In the genomic region with DNA sequence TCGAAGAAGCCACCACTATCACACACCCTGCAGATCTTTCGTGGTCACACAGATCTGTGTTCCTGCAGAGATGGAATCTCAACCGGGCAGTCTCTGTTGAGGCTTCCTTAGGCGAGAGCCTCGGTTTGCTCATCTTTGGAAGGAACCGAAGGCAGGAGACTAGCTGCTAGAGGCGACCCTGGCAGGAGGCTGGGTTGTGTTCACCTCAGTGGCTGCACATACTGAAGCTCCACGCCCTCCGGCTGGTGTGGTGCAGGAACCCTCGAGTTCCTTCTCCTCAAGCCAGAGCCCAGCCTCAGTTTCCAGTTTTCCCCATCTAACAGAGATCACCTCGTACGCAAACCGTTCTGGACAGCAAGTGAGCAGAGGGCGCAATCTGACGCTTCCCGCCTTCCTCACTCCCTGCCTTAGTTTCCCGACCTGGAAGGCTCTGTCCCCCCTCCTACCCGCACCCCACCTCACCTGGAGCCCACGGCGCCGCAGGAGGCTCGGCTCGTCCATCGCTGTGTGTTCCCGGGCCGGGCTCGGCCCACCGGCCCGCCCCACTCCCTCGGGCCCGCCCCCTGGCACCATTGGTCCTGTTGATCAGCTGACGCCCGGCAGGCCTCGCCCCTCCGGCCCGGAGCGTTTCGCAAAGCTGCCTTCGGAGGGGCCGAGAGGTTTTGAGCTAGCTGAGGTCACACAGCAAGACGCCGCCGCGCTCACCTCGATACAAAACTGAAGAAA, we compare ENCODE assay signal across 7 mouse cellular contexts. TPM values are rescaled to one million over a fixed set of nuclear protein-coding genes. Genes with fewer than 3 reads are reported as not detected.
A peak's percentile ranks its signal among the peaks of the same experiment; 100 is the strongest.
DNase-seq lines count a peak whose midpoint lies in the region; ATAC-seq and TF ChIP-seq lines count a peak whose summit lies in the region.

Gene Mast3, minus strand, starts transcription at position 574 of the 726 bp plus-strand sequence.

- H3K4me3 ChIP-seq in cortical plate, adult 2 months (ENCODE audit: insufficient read depth, low read length), result peak within 1 kb of the TSS; percentile 88
- H3K4me3 ChIP-seq in midbrain, embryonic 11.5 days (ENCODE audit: low read depth, low read length), result peak within 1 kb of the TSS; percentile 41

- H3K27ac ChIP-seq in cortical plate, adult 2 months (ENCODE audit: insufficient read depth, low read length), result peak within 1 kb of the TSS; percentile 51
- no peak within 1 kb of the TSS for H3K27ac ChIP-seq in midbrain, embryonic 11.5 days (ENCODE audit: low read depth, low read length)

- H3K4me1 ChIP-seq in cortical plate, adult 2 months (ENCODE audit: control insufficient read depth, insufficient read depth, low read length), result peaks cover 5% of the 10 kb centered on the region
- peaks cover 6% of the 10 kb centered on the region for H3K4me1 ChIP-seq in midbrain, embryonic 11.5 days (ENCODE audit: control insufficient read depth, insufficient read depth, low read length)

- H3K27me3 ChIP-seq in midbrain, embryonic 11.5 days (ENCODE audit: control insufficient read depth, insufficient read depth, low read length), result peaks cover 30% of the 10 kb centered on the region

- peak; percentile 44 for ATAC-seq in inflammation-experienced regulatory T-cells, adult 6 months
- ATAC-seq in midbrain, embryonic 11.5 days (ENCODE audit: low FRiP score), result peak; percentile 91

- no peak within 1 kb of the TSS; the same call in 1 of the 2 replicates for H3K9ac ChIP-seq in midbrain, embryonic 11.5 days (ENCODE audit: low read length)

- peak; percentile 75 for DNase-seq in WW6 (ENCODE audit: low read depth, low spot score)
- peak; percentile 92 for DNase-seq in gastrocnemius, postnatal 14 days
- peak; percentile 83 for DNase-seq in left cerebral cortex, postnatal 4 days
- peak; percentile 97 for DNase-seq in midbrain, embryonic 11.5 days (ENCODE audit: low spot score, missing footprints)
- DNase-seq in skeletal muscle tissue, adult 2 months (ENCODE audit: low read depth, low spot score), result peak; percentile 75

- intact Hi-C loops in gastrocnemius, postnatal 14 days (cut with DNase I; ENCODE audit: low total_unique reads), result loop anchor here (5.0 kb wide), 1 partner anchor 32 kb away; no protein-coding TSS in a partner anchor
- intact Hi-C loops in left cerebral cortex, postnatal 4 days (cut with DNase I), result no loop called here

- TF ChIP-seq CTCF in cortical plate, adult 2 months (IDR thresholded peaks at IDR 0.05; ENCODE audit: extremely low read depth, insufficient read depth, low read length), result no peak

- TF ChIP-seq POLR2A in cortical plate, adult 2 months (IDR thresholded peaks at IDR 0.05; ENCODE audit: extremely low read depth, insufficient read depth, low read length), result peak; percentile 82

- H3K4me2 ChIP-seq in midbrain, embryonic 11.5 days, result peak within 1 kb of the TSS; percentile 69

- no peaks in the 10 kb centered on the region for H3K9me3 ChIP-seq in midbrain, embryonic 11.5 days (ENCODE audit: control insufficient read depth, low read length)

- WGBS in midbrain, embryonic 11.5 days, result under 1% methylated on average over 45 of the region's 45 CpGs

- H3K36me3 ChIP-seq in midbrain, embryonic 11.5 days (ENCODE audit: control insufficient read depth, insufficient read depth, low read length), result no peaks in the 10 kb centered on the region

RNA-seq across cellular contexts. Expression of gene Mast3, which starts in this region (rescaled TPM):
- polyA plus RNA-seq in cortical plate, adult 2 months (2012; rRNA removed), result 265 and 282 TPM in 2 replicates
- 1 to 10 TPM; 5.2 to 7.0 TPM for total RNA-seq in gastrocnemius, postnatal 14 days (2021)
- 10 to 100 TPM; 14.8 to 20.5 (median 18.4) TPM for polyA plus RNA-seq in inflammation-experienced regulatory T-cells, adult 6 months (2017; shearing (Covaris generic))
- total RNA-seq in left cerebral cortex, postnatal 4 days (2021), result 10 to 100 TPM; 78.2 to 86.3 TPM
- polyA plus RNA-seq in midbrain, embryonic 11.5 days (2014; fragmentation: Nextera tagmentation; extraction: Ambion mirVana), result 9.1 and 10.1 TPM in 2 replicates

Comparison
In these comparisons a context has a peak if more than half of its experiments do, and no peak if none do; other contexts are left out.
1. RNA of gene Mast3 (total RNA-seq): 78.2 to 86.3 TPM in left cerebral cortex, postnatal 4 days; 5.2 to 7.0 TPM in gastrocnemius, postnatal 14 days; every median in the first group is over 4 times any median in the second.
2. RNA of gene Mast3 (polyA plus RNA-seq): 265 to 282 TPM in cortical plate, adult 2 months; 14.8 to 20.5 TPM in inflammation-experienced regulatory T-cells, adult 6 months and 9.1 to 10.1 TPM in midbrain, embryonic 11.5 days; every median in the first group is over 10 times any median in the second.
3. Peak in every context shown above with its lines, with median percentiles within 50 percentile points of each other: DNase-seq.